Mouse (Mus musculus) left cerebral cortex, postnatal 4 days (tissue): ENCODE measurements around the gene Fam227a. TPM values are rescaled to one million over a fixed set of nuclear protein-coding genes. Genes with fewer than 3 reads are reported as not detected.

Experiments used
- microRNA-seq: library from miRNA; unstranded; fragments of <30 nt; microRNA quantifications from one replicate; pipeline ENCODE4 v1.2.0, GENCODE M21; 2022
- total RNA-seq, 2 experiments: library from RNA; stranded (reverse); gene quantifications; 2 replicates each; pipeline ENCODE4 v1.2.3; 2021

Fam227a gene
- total RNA-seq, 2 experiments from 2014 or later: 13.5 to 17.2 TPM

Small RNA genes lying within 50 kb of the gene (microRNA-seq; reads per million reads assigned to microRNA genes)
- gene Gm27903: not detected

Other genes starting within 250 kb of the Fam227a start
- 100 to 1,000 TPM; 285 to 296 TPM for gene Csnk1e, start 203.4 kb downstream of the Fam227a start, total RNA-seq
- gene Kcnj4, start 153.7 kb downstream of the Fam227a start, total RNA-seq: 10 to 100 TPM; 29.9 to 39.5 TPM
- under 1 TPM; 0.72 to 0.91 TPM for gene Kdelr3, start 142.5 kb downstream of the Fam227a start, total RNA-seq
- gene Ddx17, start 112.2 kb downstream of the Fam227a start, total RNA-seq: 100 to 1,000 TPM; 446 to 452 TPM
- 1 to 10 TPM; 1.6 to 2.3 TPM for gene Dmc1, start 53.8 kb downstream of the Fam227a start, total RNA-seq
- 10 to 100 TPM; 55.6 to 60.1 TPM for gene Cby1, start 243 bp upstream of the Fam227a start, total RNA-seq
- gene Tomm22, start 11.9 kb upstream of the Fam227a start, total RNA-seq: 100 to 1,000 TPM; 109 to 110 TPM
- 10 to 100 TPM; 31.2 to 32.0 TPM for gene Josd1, start 29.0 kb upstream of the Fam227a start, total RNA-seq
- gene Gtpbp1, start 31.9 kb upstream of the Fam227a start, total RNA-seq: 10 to 100 TPM; 62.4 to 62.9 TPM
- 10 to 100 TPM; 27.0 to 29.4 TPM for gene Sun2, start 83.6 kb upstream of the Fam227a start, total RNA-seq
- 10 to 100 TPM; 30.4 to 34.4 TPM for gene Dnal4, start 118.9 kb upstream of the Fam227a start, total RNA-seq
- gene Nptxr, start 145.8 kb upstream of the Fam227a start, total RNA-seq: 100 to 1,000 TPM; 240 to 277 TPM
- gene Npcd, start 175.3 kb upstream of the Fam227a start, total RNA-seq: 10 to 100 TPM in 1 of 2 experiments, 1 to 10 TPM in 1; 6.6 to 14.9 TPM
- gene Cbx6, start 175.7 kb upstream of the Fam227a start, total RNA-seq: 100 to 1,000 TPM; 105 to 125 TPM
- gene Apobec3, start 232.7 kb upstream of the Fam227a start, total RNA-seq: 1 to 10 TPM; 4.7 to 6.0 TPM